Mouse (Mus musculus): ENCODE measurements around the gene Eme1. TPM values are rescaled to one million over a fixed set of nuclear protein-coding genes. Genes with fewer than 3 reads are reported as not detected.

The Eme1 gene
- total RNA-seq, 4 experiments from 2014 or later: 0.35 to 0.52 TPM; not detected in 2

DNA sequence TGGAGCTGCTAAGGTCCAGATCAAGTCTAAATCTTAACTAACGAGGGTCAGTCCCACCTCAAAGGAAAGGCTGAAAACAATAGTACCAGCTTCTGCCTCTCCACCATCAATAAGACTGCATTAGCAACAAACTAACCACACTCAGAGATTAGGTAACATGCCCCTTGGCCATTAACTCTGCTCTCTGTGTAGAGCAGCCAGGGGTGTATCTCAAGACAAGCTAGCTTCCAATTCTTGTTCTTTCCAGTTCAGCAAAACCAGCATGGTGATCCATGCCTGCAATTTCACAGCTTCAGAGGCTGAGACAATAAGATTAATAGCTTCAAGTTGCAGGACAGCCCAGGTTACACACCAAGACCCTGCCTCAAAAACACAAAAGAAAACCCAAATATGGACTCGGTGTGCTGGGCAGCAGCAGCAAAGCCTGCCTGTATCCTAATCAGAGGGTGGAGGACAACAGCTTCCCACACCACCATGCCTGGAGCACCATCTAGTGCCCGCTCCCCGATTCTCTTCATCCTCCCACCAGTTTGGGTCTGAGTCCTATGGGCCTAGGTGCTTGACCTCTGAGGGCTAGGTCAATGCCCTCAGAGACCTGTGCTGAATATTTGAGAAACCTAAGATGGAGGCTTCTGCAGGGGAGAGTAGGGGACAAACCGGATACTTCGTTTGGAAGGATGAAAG is 55.2 kb downstream of the Eme1 start:
- DNase-seq (ENCODE audit: low spot score in 2 of 2): no peak

DNA sequence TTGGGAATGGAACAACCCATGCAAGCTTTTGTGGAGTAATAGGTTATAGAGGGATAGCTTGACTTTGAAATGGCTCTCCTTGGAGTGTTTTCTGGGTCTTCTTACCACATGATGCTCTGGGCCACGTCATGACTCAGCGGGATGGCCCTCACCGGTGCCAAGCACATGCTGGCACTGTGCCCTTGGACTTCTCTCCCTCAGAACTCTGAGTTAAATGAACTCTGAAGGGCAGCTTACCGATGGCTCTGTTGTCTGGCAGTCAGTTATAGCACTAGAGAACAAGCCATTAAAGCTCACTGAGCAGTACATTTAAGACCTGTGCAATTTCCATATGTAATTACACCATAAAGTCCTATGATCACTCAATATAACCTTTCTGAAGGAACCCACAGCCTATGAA is 56.4 kb downstream of the Eme1 start:
- peak in 1 of 2 experiments; percentile 11 for DNase-seq (ENCODE audit: low spot score in 2 of 2)

DNA sequence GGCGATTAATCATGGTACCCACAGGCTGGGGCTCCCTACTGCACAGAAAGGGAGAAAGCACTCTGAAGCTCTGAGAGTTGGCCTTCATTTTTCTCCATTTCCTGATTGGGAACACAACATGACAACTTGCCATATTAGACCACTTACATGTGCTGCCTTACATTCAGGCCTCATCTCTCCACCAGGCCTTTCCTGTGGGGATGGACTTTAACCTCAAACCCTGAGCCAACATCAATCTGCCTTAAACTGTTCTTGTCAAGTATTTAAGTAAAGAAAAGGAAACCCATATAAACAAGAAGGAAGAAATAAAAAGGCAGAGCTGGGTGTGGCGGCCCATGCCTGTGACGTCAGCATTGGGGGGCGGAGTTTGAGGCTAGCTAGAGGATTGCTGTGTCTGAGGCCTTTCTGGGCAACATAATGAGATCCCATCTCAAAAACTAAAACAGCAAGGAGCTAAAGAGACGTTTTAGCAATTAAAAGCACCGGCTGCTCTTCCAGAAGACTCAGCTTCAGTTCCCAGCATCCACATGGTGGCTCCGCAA is 57.4 kb downstream of the Eme1 start:
- DNase-seq (ENCODE audit: low spot score in 2 of 2): no peak

Other genes with a start within 250 kb of the Eme1 start
- gene Cacna1g, start 179.8 kb downstream of the Eme1 start, total RNA-seq (2022): 10 to 100 TPM; 49.3 to 83.1 (median 67.7) TPM
- under 1 TPM in 2 of 4 experiments, not detected in 2; 0.43 to 0.64 TPM for gene Spata20, start 167.8 kb downstream of the Eme1 start, total RNA-seq (2022)
- 1 to 10 TPM; 1.9 to 2.7 (median 2.4) TPM for gene Epn3, start 154.0 kb downstream of the Eme1 start, total RNA-seq (2022)
- 1 to 10 TPM; 3.1 to 7.6 (median 3.5) TPM for gene Mycbpap, start 132.2 kb downstream of the Eme1 start, total RNA-seq (2022)
- gene Rsad1, start 104.7 kb downstream of the Eme1 start, total RNA-seq (2022): 10 to 100 TPM; 12.3 to 14.5 (median 12.6) TPM
- gene Chad, start 88.9 kb downstream of the Eme1 start, total RNA-seq (2022): under 1 TPM in 1 of 4 experiments, not detected in 3; 0.71 TPM
- 10 to 100 TPM; 17.4 to 21.5 (median 20.1) TPM for gene Acsf2, start 52.1 kb downstream of the Eme1 start, total RNA-seq (2022)
- gene Lrrc59, start 24.2 kb downstream of the Eme1 start, total RNA-seq (2022): 10 to 100 TPM; 74.1 to 83.9 (median 79.3) TPM
- gene Mrpl27, start 197 bp downstream of the Eme1 start, total RNA-seq (2022): 10 to 100 TPM; 61.9 to 66.8 (median 65.8) TPM
- 10 to 100 TPM; 23.5 to 28.4 (median 25.3) TPM for gene Xylt2, start 23.6 kb upstream of the Eme1 start, total RNA-seq (2022)
- not detected for gene Gm11541, start 50.5 kb upstream of the Eme1 start, total RNA-seq (2022)
- gene Cdc34b, start 87.8 kb upstream of the Eme1 start, total RNA-seq (2022): not detected
- not detected for gene Tmem92, start 128.7 kb upstream of the Eme1 start, total RNA-seq (2022)

Data from layer of hippocampus, adult 8-10 months (tissue).